Mouse (Mus musculus) heart, adult 2 months (tissue): ENCODE data around the gene P3h3.

Source experiments
- CTCF ChIP-seq: fragments of 200-600 bp; IDR thresholded peaks from 2 replicates; pipeline ENCODE4 v1.8.1; 2022; ENCODE audit warnings: antibody characterized with exemption, mild to moderate bottlenecking, moderate library complexity
- EP300 ChIP-seq: fragments of 200-500 bp; IDR thresholded peaks from 2 replicates; pipeline ENCODE4 v1.6.1; 2011; ENCODE audit warnings: low read depth, low read length, control low read depth; ENCODE audit not compliant: insufficient read depth
- POLR2A ChIP-seq: fragments of 200-500 bp; IDR thresholded peaks from 2 replicates; pipeline ENCODE4 v1.6.1; 2011; ENCODE audit warnings: mild to moderate bottlenecking, low read depth, low read length, control low read depth; ENCODE audit not compliant: insufficient read depth

GRCm38 (mm10) chr6:124812848-124813247 is 44.7 kb downstream of the P3h3 start:
- no peak for TF ChIP-seq CTCF
- TF ChIP-seq POLR2A = no peak
- TF ChIP-seq EP300 = no peak
